Mouse (Mus musculus) embryonic facial prominence, embryonic 10.5 days (tissue): ENCODE data around the gene Sars2. TPM values are rescaled to one million over a fixed set of nuclear protein-coding genes. Genes with fewer than 3 reads are reported as not detected.

ENCODE experiments used
- DNase-seq: peaks from one replicate; pipeline ENCODE4 v3.0.0-alpha.2; 2017; ENCODE audit warnings: low spot score
- H3K27ac ChIP-seq: fragments of 300-500 bp; sonication (generic); replicated peaks from 2 replicates; pipeline ENCODE4 v1.5.1; 2016; ENCODE audit warnings: mild to moderate bottlenecking
- H3K27me3 ChIP-seq: fragments of 300-500 bp; sonication (generic); replicated peaks from 2 replicates; pipeline ENCODE4 v1.6.1; 2016; ENCODE audit warnings: low read depth, mild to moderate bottlenecking; ENCODE audit not compliant: poor library complexity, severe bottlenecking
- H3K36me3 ChIP-seq: fragments of 300-500 bp; sonication (generic); replicated peaks from 2 replicates; pipeline ENCODE4 v1.6.1; 2016; ENCODE audit warnings: mild to moderate bottlenecking, moderate library complexity
- H3K4me1 ChIP-seq: fragments of 300-500 bp; sonication (generic); 2 replicates; pipeline ENCODE4 v1.6.1; 2016
- H3K4me3 ChIP-seq: fragments of 300-500 bp; sonication (generic); 2 replicates; pipeline ENCODE4 v1.5.1; 2016; ENCODE audit warnings: mild to moderate bottlenecking, moderate library complexity
- H3K9me3 ChIP-seq: fragments of 300-500 bp; sonication (generic); 2 replicates; pipeline ENCODE4 v1.6.1; 2016; ENCODE audit warnings: mild to moderate bottlenecking
- WGBS: fragments of 180-500 bp; shearing (Covaris S2); methylation state at CpG from one replicate; pipeline ENCODE4 v1.1.7; 2016; 5-methylcytosine and 5-hydroxymethylcytosine counted together
- polyA plus RNA-seq: library from polyadenylated mRNA; unstranded; fragments of >200 nt; fragmentation: Nextera tagmentation; extraction: Ambion mirVana; gene quantifications from 2 replicates; pipeline ENCODE4 v1.2.1, GENCODE M21; 2016

Gene Sars2
- polyA plus RNA-seq, 1 experiment from 2014 or later, result 40.3 TPM

GRCm38 (mm10) chr7:28735701-28736100 is 6.1 kb upstream of the Sars2 start:
- H3K4me1 ChIP-seq, result peaks cover 22% of the 10 kb centered on the region
- H3K9me3 ChIP-seq, result peaks cover 12% of the 10 kb centered on the region
- no peak for DNase-seq
- H3K27ac ChIP-seq, result no peak overlapping the region
- H3K36me3 ChIP-seq, result peaks cover 65% of the 10 kb centered on the region
- H3K4me3 ChIP-seq, result no peak overlapping the region
- WGBS, result 80% methylated on average over 6 of the region's 6 CpGs
- peaks cover 18% of the 10 kb centered on the region for H3K27me3 ChIP-seq

GRCm38 (mm10) chr7:28739829-28740228 is 2.0 kb upstream of the Sars2 start:
- peak overlapping the region; percentile 16; the same call in 1 of the 2 replicates for H3K4me3 ChIP-seq
- H3K36me3 ChIP-seq, result peaks cover 65% of the 10 kb centered on the region
- H3K27me3 ChIP-seq, result no peaks in the 10 kb centered on the region
- 94% methylated on average over 21 of the region's 21 CpGs for WGBS
- H3K27ac ChIP-seq, result no peak overlapping the region
- no peak for DNase-seq
- H3K4me1 ChIP-seq, result peaks cover 19% of the 10 kb centered on the region
- no peaks in the 10 kb centered on the region for H3K9me3 ChIP-seq

GRCm38 (mm10) chr7:28740949-28741348 is 843 bp upstream of the Sars2 start:
- H3K27me3 ChIP-seq, result no peaks in the 10 kb centered on the region
- H3K4me3 ChIP-seq, result peak overlapping the region; percentile 74
- no peaks in the 10 kb centered on the region for H3K9me3 ChIP-seq
- DNase-seq, result no peak
- 42% methylated on average over 9 of the region's 9 CpGs for WGBS
- peak overlapping the region; percentile 95 for H3K27ac ChIP-seq
- H3K36me3 ChIP-seq, result peaks cover 63% of the 10 kb centered on the region
- peaks cover 20% of the 10 kb centered on the region for H3K4me1 ChIP-seq

- peak overlapping the region; percentile 74 for H3K4me3 ChIP-seq
- H3K27ac ChIP-seq, result peak overlapping the region; percentile 95
- DNase-seq, result no peak
- H3K9me3 ChIP-seq, result no peaks in the 10 kb centered on the region
- no peaks in the 10 kb centered on the region for H3K27me3 ChIP-seq
- 2% methylated on average over 13 of the region's 13 CpGs for whole genome bisulfite sequencing
- H3K4me1 ChIP-seq, result peaks cover 23% of the 10 kb centered on the region
- H3K36me3 ChIP-seq, result peaks cover 63% of the 10 kb centered on the region
Measured at GRCm38 (mm10) chr7:28741368-28741708, 454 bp upstream of the Sars2 start.

GRCm38 (mm10) chr7:28749935-28750334 is 8.1 kb downstream of the Sars2 start:
- Histone ChIP-seq H3K9me3 (no peaks in the 10 kb centered on the region), H3K27ac (no peak overlapping the region), H3K27me3 (no peaks in the 10 kb centered on the region), H3K36me3 (peaks cover 80% of the 10 kb centered on the region), H3K4me3 (no peak overlapping the region), H3K4me1 (peaks cover 15% of the 10 kb centered on the region)
- 95% methylated on average over 7 of the region's 7 CpGs for WGBS
- no peak for DNase-seq

GRCm38 (mm10) chr7:28756079-28756478 is 14.3 kb downstream of the Sars2 start, which contains the start of gene Ccer2:
Gene Ccer2 (plus strand): TSS chr7:28756174.
- no peak for DNase-seq
- Histone ChIP-seq H3K9me3 (no peaks in the 10 kb centered on the region), H3K4me3 (peak within 1 kb of the TSS; percentile 25; the same call in 1 of the 2 replicates), H3K27me3 (peaks cover 24% of the 10 kb centered on the region), H3K36me3 (peaks cover 65% of the 10 kb centered on the region), H3K4me1 (peaks cover 8% of the 10 kb centered on the region), H3K27ac (no peak within 1 kb of the TSS)
- 3% methylated on average over 17 of the region's 17 CpGs for WGBS

- Histone ChIP-seq H3K27ac (no peak overlapping the region), H3K4me3 (no peak overlapping the region), H3K9me3 (no peaks in the 10 kb centered on the region), H3K36me3 (peaks cover 61% of the 10 kb centered on the region), H3K27me3 (peaks cover 24% of the 10 kb centered on the region), H3K4me1 (peaks cover 8% of the 10 kb centered on the region)
- 83% methylated on average over 13 of the region's 13 CpGs for WGBS
- no peak for DNase-seq
Measured at GRCm38 (mm10) chr7:28758623-28759022, 16.8 kb downstream of the Sars2 start.

- DNase-seq, result no peak
- H3K4me3 ChIP-seq, result no peak overlapping the region
- 91% methylated on average over 9 of the region's 9 CpGs for WGBS
- peaks cover 53% of the 10 kb centered on the region for H3K36me3 ChIP-seq
- no peaks in the 10 kb centered on the region for H3K9me3 ChIP-seq
- H3K27ac ChIP-seq, result no peak overlapping the region
- peaks cover 12% of the 10 kb centered on the region for H3K4me1 ChIP-seq
- H3K27me3 ChIP-seq, result peaks cover 6% of the 10 kb centered on the region
Measured at GRCm38 (mm10) chr7:28761907-28762306, 20.1 kb downstream of the Sars2 start.

GRCm38 (mm10) chr7:28765211-28765610 is 23.4 kb downstream of the Sars2 start:
- DNase-seq, result no peak
- H3K36me3 ChIP-seq, result peaks cover 28% of the 10 kb centered on the region
- H3K4me1 ChIP-seq, result peaks cover 24% of the 10 kb centered on the region
- H3K27me3 ChIP-seq, result no peaks in the 10 kb centered on the region
- WGBS, result 89% methylated on average over 6 of the region's 6 CpGs
- peak overlapping the region; percentile 81 for H3K4me3 ChIP-seq
- H3K9me3 ChIP-seq, result no peaks in the 10 kb centered on the region
- no peak overlapping the region for H3K27ac ChIP-seq

- H3K4me1 ChIP-seq, result peaks cover 24% of the 10 kb centered on the region
- peaks cover 17% of the 10 kb centered on the region for H3K36me3 ChIP-seq
- WGBS, result under 1% methylated on average over 45 of the region's 45 CpGs
- no peaks in the 10 kb centered on the region for H3K9me3 ChIP-seq
- H3K4me3 ChIP-seq, result peak within 1 kb of the TSS; percentile 81
- H3K27ac ChIP-seq, result peak within 1 kb of the TSS; percentile 83
- peak; percentile 97 for DNase-seq
- H3K27me3 ChIP-seq, result no peaks in the 10 kb centered on the region
Measured at GRCm38 (mm10) chr7:28766173-28766879, 24.5 kb downstream of the Sars2 start, which contains the start of gene Sirt2. Gene Sirt2 (plus strand): TSS chr7:28766735.

GRCm38 (mm10) chr7:28766910-28767309 is 25.1 kb downstream of the Sars2 start:
- H3K27ac ChIP-seq, result peak overlapping the region; percentile 83
- H3K36me3 ChIP-seq, result peaks cover 15% of the 10 kb centered on the region
- no peaks in the 10 kb centered on the region for H3K27me3 ChIP-seq
- H3K9me3 ChIP-seq, result no peaks in the 10 kb centered on the region
- no peak for DNase-seq
- peak overlapping the region; percentile 81 for H3K4me3 ChIP-seq
- WGBS, result 7% methylated on average over 14 of the region's 14 CpGs
- H3K4me1 ChIP-seq, result peaks cover 24% of the 10 kb centered on the region

GRCm38 (mm10) chr7:28767462-28767965 is 25.7 kb downstream of the Sars2 start, which contains the start of gene Nfkbib:
Gene Nfkbib (minus strand): TSS chr7:28767512.
- peak within 1 kb of the TSS; percentile 83 for H3K27ac ChIP-seq
- WGBS, result 67% methylated on average over 7 of the region's 7 CpGs
- no peak for DNase-seq

GRCm38 (mm10) chr7:28769414-28769958 is 27.7 kb downstream of the Sars2 start:
- H3K9me3 ChIP-seq, result no peaks in the 10 kb centered on the region
- peaks cover 31% of the 10 kb centered on the region for H3K4me1 ChIP-seq
- no peaks in the 10 kb centered on the region for H3K27me3 ChIP-seq
- no peak overlapping the region for H3K27ac ChIP-seq
- H3K4me3 ChIP-seq, result no peak overlapping the region
- H3K36me3 ChIP-seq, result peaks cover 12% of the 10 kb centered on the region; the same call in 1 of the 2 replicates
- WGBS, result 92% methylated on average over 9 of the region's 9 CpGs
- no peak for DNase-seq

More at GRCm38 (mm10) chr7:28767462-28767965, 25.7 kb downstream of the Sars2 start, which contains the start of gene Nfkbib:
- peak within 1 kb of the TSS; percentile 81 for H3K4me3 ChIP-seq
- H3K9me3 ChIP-seq, result no peaks in the 10 kb centered on the region
- peaks cover 24% of the 10 kb centered on the region for H3K4me1 ChIP-seq
- peaks cover 16% of the 10 kb centered on the region for H3K36me3 ChIP-seq
- H3K27me3 ChIP-seq, result no peaks in the 10 kb centered on the region
